Mouse (Mus musculus) kidney, postnatal 0 days (tissue): ENCODE data around the gene Nat8f4. TPM values are rescaled to one million over a fixed set of nuclear protein-coding genes. Genes with fewer than 3 reads are reported as not detected.
"Not testable (repeated sequence)": the region's sequence is repeated elsewhere in the genome, so short reads cannot be mapped to it uniquely, and the experiment has no call there.

ENCODE experiments used
- ATAC-seq: fragments of 200-750 bp; cut with Nextera tagmentation; replicated peaks from 2 replicates; pipeline ENCODE4 v1.8.0; 2017; ENCODE audit warnings: low read depth, moderate number of reproducible peaks, moderate TSS enrichment, moderate library complexity; ENCODE audit not compliant: low FRiP score
- DNase-seq: peaks from one replicate; pipeline ENCODE4 v3.0.0-alpha.2; 2016; ENCODE audit warnings: low spot score
- H3K27ac ChIP-seq: fragments of 300-500 bp; sonication (generic); 2 replicates; pipeline ENCODE4 v1.5.1; 2014; ENCODE audit warnings: mild to moderate bottlenecking
- H3K27me3 ChIP-seq: fragments of 300-500 bp; sonication (generic); 2 replicates; pipeline ENCODE4 v1.6.1; 2014; ENCODE audit warnings: low read length, mixed read lengths; ENCODE audit not compliant: insufficient read depth
- H3K36me3 ChIP-seq: fragments of 300-500 bp; sonication (generic); 2 replicates; pipeline ENCODE4 v1.6.1; 2014; ENCODE audit warnings: low read length, mixed read lengths; ENCODE audit not compliant: insufficient read depth
- H3K4me1 ChIP-seq: fragments of 300-500 bp; sonication (generic); replicated peaks from 2 replicates; pipeline ENCODE4 v1.6.1; 2014; ENCODE audit warnings: antibody characterized with exemption, low read length, mixed read lengths; ENCODE audit not compliant: insufficient read depth
- H3K4me2 ChIP-seq: fragments of 300-500 bp; sonication (generic); 2 replicates; pipeline ENCODE4 v1.6.1; 2014; ENCODE audit warnings: mild to moderate bottlenecking, low read length, moderate library complexity, mixed read lengths
- H3K4me3 ChIP-seq: fragments of 300-500 bp; sonication (generic); replicated peaks from 2 replicates; pipeline ENCODE4 v1.5.1; 2014; ENCODE audit warnings: low read depth, low read length
- H3K9ac ChIP-seq: fragments of 300-500 bp; sonication (generic); 2 replicates; pipeline ENCODE4 v1.6.1; 2014; ENCODE audit warnings: low read depth, low read length
- H3K9me3 ChIP-seq: fragments of 300-500 bp; sonication (generic); replicated peaks from 2 replicates; pipeline ENCODE4 v1.6.1; 2016; ENCODE audit warnings: low read length, inconsistent platforms, mixed read lengths
- CTCF ChIP-seq: IDR thresholded peaks from 2 replicates; pipeline ENCODE4 v1.5.1; 2016; ENCODE audit warnings: antibody characterized with exemption, low read depth, mild to moderate bottlenecking, moderate library complexity
- WGBS: fragments of 180-500 bp; shearing (Covaris S2); extraction: QIAGEN DNeasy Blood & Tissue Kit; methylation state at CpG from one replicate; pipeline ENCODE4 v1.1.7; 2014; 5-methylcytosine and 5-hydroxymethylcytosine counted together
- polyA plus RNA-seq: library from polyadenylated mRNA; unstranded; fragments of >200 nt; fragmentation: Nextera tagmentation; extraction: Ambion mirVana; gene quantifications from 2 replicates; pipeline ENCODE4 v1.2.1, GENCODE M21; 2015

Nat8f4 gene
- polyA plus RNA-seq, 1 experiment from 2014 or later = 7.2 TPM

- Histone ChIP-seq H3K36me3 (peaks cover 3% of the 10 kb centered on the region; the same call in 1 of the 2 replicates), H3K27ac (peak overlapping the region; percentile 94), H3K4me2 (peak overlapping the region; percentile 65), H3K9ac (peak overlapping the region; percentile 51), H3K4me3 (peak overlapping the region; percentile 43; the same call in 1 of the 2 replicates), H3K4me1 (no peaks in the 10 kb centered on the region), H3K27me3 (no peaks in the 10 kb centered on the region), H3K9me3 (no peaks in the 10 kb centered on the region)
- DNase-seq (no peak), ATAC-seq (no peak)
- TF ChIP-seq CTCF = no peak
- 81% methylated on average over 6 of the region's 6 CpGs for WGBS
These were observed 11.9 kb upstream of the Nat8f4 start for GRCm38 (mm10) chr6:85916596-85916995.

GRCm38 (mm10) chr6:85915539-85916513, 11.1 kb upstream of the Nat8f4 start, which contains the start of gene Nat8f1:
Gene Nat8f1, minus strand, starts transcription at chr6:85915687.
- peak; percentile 94 for ATAC-seq
- not testable (repeated sequence) for H3K27me3 ChIP-seq, H3K9me3 ChIP-seq, H3K36me3 ChIP-seq, H3K4me1 ChIP-seq
- TF ChIP-seq CTCF = peak; percentile 62
- peak within 1 kb of the TSS; percentile 43 for H3K4me3 ChIP-seq
- H3K27ac ChIP-seq = peak within 1 kb of the TSS; percentile 94
- WGBS = under 1% methylated on average over 56 of the region's 61 CpGs
- peak; percentile 97 for DNase-seq
- peak within 1 kb of the TSS; percentile 65 for H3K4me2 ChIP-seq
- H3K9ac ChIP-seq = peak within 1 kb of the TSS; percentile 51

- no peaks in the 10 kb centered on the region for H3K36me3 ChIP-seq
- peak; percentile 40 for DNase-seq
- WGBS = 4% methylated on average over 11 of the region's 11 CpGs
- H3K4me3 ChIP-seq = peak overlapping the region; percentile 43
- ATAC-seq = no peak
- H3K9me3 ChIP-seq = no peaks in the 10 kb centered on the region
- H3K9ac ChIP-seq = peak overlapping the region; percentile 51
- peak overlapping the region; percentile 65 for H3K4me2 ChIP-seq
- no peaks in the 10 kb centered on the region for H3K27me3 ChIP-seq
- H3K27ac ChIP-seq = peak overlapping the region; percentile 94
- H3K4me1 ChIP-seq = no peaks in the 10 kb centered on the region
- TF ChIP-seq CTCF = no peak
These were observed 10.5 kb upstream of the Nat8f4 start for GRCm38 (mm10) chr6:85915141-85915538.

- H3K4me3 ChIP-seq = no peak within 1 kb of the TSS
- DNase-seq = no peak
- no peak within 1 kb of the TSS for H3K4me2 ChIP-seq
- no peaks in the 10 kb centered on the region for H3K27me3 ChIP-seq
- TF ChIP-seq CTCF = no peak
- no peaks in the 10 kb centered on the region for H3K4me1 ChIP-seq
- WGBS = 79% methylated on average over 3 of the region's 3 CpGs
- H3K9me3 ChIP-seq = no peaks in the 10 kb centered on the region
- H3K9ac ChIP-seq = no peak within 1 kb of the TSS
- no peaks in the 10 kb centered on the region for H3K36me3 ChIP-seq
- ATAC-seq = no peak
- H3K27ac ChIP-seq = no peak within 1 kb of the TSS
These were observed 6.9 kb upstream of the Nat8f4 start, which contains the start of gene Tprkb for GRCm38 (mm10) chr6:85911587-85911986. Gene Tprkb, plus strand, starts transcription at chr6:85911865.

GRCm38 (mm10) chr6:85909704-85910103, 5.0 kb upstream of the Nat8f4 start:
- no peak overlapping the region for H3K4me3 ChIP-seq
- H3K36me3 ChIP-seq = no peaks in the 10 kb centered on the region
- no peak overlapping the region for H3K27ac ChIP-seq
- no peak overlapping the region for H3K9ac ChIP-seq
- H3K9me3 ChIP-seq = no peaks in the 10 kb centered on the region
- no peak for ATAC-seq
- WGBS = 100% methylated on average over 1 of the region's 1 CpGs
- no peak overlapping the region for H3K4me2 ChIP-seq
- H3K4me1 ChIP-seq = no peaks in the 10 kb centered on the region
- no peak for DNase-seq
- no peaks in the 10 kb centered on the region for H3K27me3 ChIP-seq
- no peak for TF ChIP-seq CTCF

GRCm38 (mm10) chr6:85908341-85908740, 3.7 kb upstream of the Nat8f4 start:
- Histone ChIP-seq H3K4me1 (no peaks in the 10 kb centered on the region), H3K9ac (no peak overlapping the region), H3K36me3 (no peaks in the 10 kb centered on the region), H3K27me3 (no peaks in the 10 kb centered on the region), H3K9me3 (no peaks in the 10 kb centered on the region), H3K27ac (no peak overlapping the region), H3K4me2 (no peak overlapping the region), H3K4me3 (no peak overlapping the region)
- DNase-seq (no peak), ATAC-seq (no peak)
- TF ChIP-seq CTCF = no peak
- 58% methylated on average over 3 of the region's 3 CpGs for WGBS

- WGBS = 71% methylated on average over 2 of the region's 2 CpGs
- H3K27me3 ChIP-seq, H3K4me1 ChIP-seq, H3K9ac ChIP-seq, H3K4me2 ChIP-seq, H3K36me3 ChIP-seq, ATAC-seq, H3K27ac ChIP-seq, DNase-seq, H3K9me3 ChIP-seq, H3K4me3 ChIP-seq: not testable (repeated sequence)
These were observed 2.2 kb upstream of the Nat8f4 start for GRCm38 (mm10) chr6:85906911-85907351.
